ENCODE assay signal across 11 mouse cellular contexts in the genomic region with DNA sequence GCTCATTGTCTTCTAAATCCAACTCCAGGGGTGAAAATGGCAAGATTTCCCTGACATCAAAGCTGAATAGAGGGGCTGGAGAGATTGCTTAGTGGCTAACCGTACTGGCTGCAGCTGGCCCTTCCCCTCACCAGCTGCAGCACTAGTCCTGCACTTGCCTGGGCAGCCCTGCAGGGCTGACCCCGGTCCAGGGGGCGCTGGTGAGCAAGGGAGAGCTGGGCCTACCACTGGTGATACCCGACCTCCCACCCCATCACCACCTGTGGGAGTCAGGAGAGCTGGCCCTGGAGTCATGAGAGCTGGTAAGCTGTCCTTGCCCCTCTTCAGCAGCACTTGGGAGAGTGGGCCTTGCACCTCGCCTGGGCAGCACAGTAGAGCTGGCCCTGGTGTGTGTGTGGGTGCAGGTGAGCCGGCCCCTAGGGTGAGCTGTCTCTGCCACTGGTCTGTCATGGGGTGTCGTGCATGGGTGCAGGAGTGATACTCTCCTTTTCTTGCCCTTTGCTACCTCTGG.
DNase-seq lines count a peak whose midpoint lies in the region; ATAC-seq and TF ChIP-seq lines count a peak whose summit lies in the region.
"Had no signal": no experiment of that assay in that cellular context is flagged by ENCODE, and none has a peak within 500 bp of the region (broad histone marks: within the 10 kb centered on the region; RNA-seq: fewer than 3 reads in every experiment).

No protein-coding gene starts in this region.

- no peak overlapping the region for H3K4me3 ChIP-seq in lung, embryonic 14.5 days (ENCODE audit: low read depth, low read length)
- no peak overlapping the region for H3K4me3 ChIP-seq in small intestine, adult 2 months (ENCODE audit: low read depth, low read length)
- no peak overlapping the region for H3K4me3 ChIP-seq in cerebellum, adult 2 months (replicated peaks; ENCODE audit: insufficient read depth, low read depth, low read length)
- H3K4me3 ChIP-seq: heart, embryonic 13.5 days; neural tube, embryonic 15.5 days had no signal

- TF ChIP-seq CTCF in lung, embryonic 14.5 days (IDR thresholded peaks at IDR 0.05; ENCODE audit: low read depth): peak; percentile 56
- TF ChIP-seq CTCF in small intestine, adult 2 months (IDR thresholded peaks at IDR 0.05; ENCODE audit: extremely low read depth, insufficient read length, insufficient replicate concordance, low read depth, low read length): peak; percentile 37; the same call in 1 of the 2 replicates
- TF ChIP-seq CTCF in cerebellum, adult 2 months (IDR thresholded peaks at IDR 0.05; ENCODE audit: borderline replicate concordance, insufficient read depth, low read depth, low read length): no peak

- peak; percentile 46 for DNase-seq in gastrocnemius, postnatal 10 days
- no peak for DNase-seq in gastrocnemius, postnatal 4 days (ENCODE audit: low spot score in 2 of 2)
- no peak for DNase-seq in lung, embryonic 14.5 days
- DNase-seq in lung, postnatal 25 days (ENCODE audit: low spot score): no peak
- DNase-seq in adrenal gland, postnatal 36 days: peak; percentile 49 to 54
- DNase-seq in cerebellum, adult 2 months: no peak
- no peak for DNase-seq in left cerebral cortex, postnatal 36 days (ENCODE audit: low spot score in 2 of 2)

- H3K27me3 ChIP-seq in lung, embryonic 14.5 days (ENCODE audit: insufficient read depth, low read length): no peaks in the 10 kb centered on the region
- no peaks in the 10 kb centered on the region for H3K27me3 ChIP-seq in small intestine, adult 2 months (ENCODE audit: control insufficient read depth, insufficient read depth, low read length)
- H3K27me3 ChIP-seq in cerebellum, adult 2 months (ENCODE audit: control insufficient read depth, insufficient read depth, low read length): no peaks in the 10 kb centered on the region
- H3K27me3 ChIP-seq: heart, embryonic 13.5 days; neural tube, embryonic 15.5 days had no signal

- no peak overlapping the region for H3K27ac ChIP-seq in lung, embryonic 14.5 days (ENCODE audit: low read depth)
- H3K27ac ChIP-seq in small intestine, adult 2 months (ENCODE audit: insufficient read depth, low read depth, low read length): no peak overlapping the region
- no peak overlapping the region for H3K27ac ChIP-seq in cerebellum, adult 2 months (ENCODE audit: insufficient read depth, low read length)
- H3K27ac ChIP-seq: heart, embryonic 13.5 days; macrophage; neural tube, embryonic 15.5 days had no signal

- 0 out of 2 replicates have a peak, but pooled peaks cover 4% of the 10 kb centered on the region for H3K4me1 ChIP-seq in lung, embryonic 14.5 days (ENCODE audit: insufficient read depth)
- H3K4me1 ChIP-seq in small intestine, adult 2 months (ENCODE audit: control insufficient read depth, insufficient read depth, insufficient read length, low read length): peaks cover 5% of the 10 kb centered on the region; the same call in 1 of the 2 replicates
- H3K4me1 ChIP-seq in cerebellum, adult 2 months (ENCODE audit: control insufficient read depth, insufficient read depth, low read length): no peaks in the 10 kb centered on the region
- H3K4me1 ChIP-seq: neural tube, embryonic 15.5 days had no signal

- no peaks in the 10 kb centered on the region for H3K9me3 ChIP-seq in lung, embryonic 14.5 days (ENCODE audit: low read depth, low read length)
- H3K9me3 ChIP-seq: heart, embryonic 13.5 days; neural tube, embryonic 15.5 days had no signal

- H3K4me2 ChIP-seq in lung, embryonic 14.5 days: no peak overlapping the region
- H3K4me2 ChIP-seq: heart, embryonic 13.5 days; neural tube, embryonic 15.5 days had no signal

- peak; percentile 47; the same call in 1 of the 2 replicates for ATAC-seq in lung, embryonic 14.5 days (ENCODE audit: insufficient read depth)

- no peak for TF ChIP-seq POLR2A in small intestine, adult 2 months (IDR thresholded peaks at IDR 0.05; ENCODE audit: low read depth, low read length)
- TF ChIP-seq POLR2A in cerebellum, adult 2 months (IDR thresholded peaks at IDR 0.05; ENCODE audit: borderline replicate concordance, insufficient read depth, low read length): no peak

- WGBS in lung, embryonic 14.5 days: 42% methylated on average over 7 of the region's 7 CpGs
- 54% methylated on average over 7 of the region's 7 CpGs for WGBS in small intestine, adult 2 months
- 61% methylated on average over 7 of the region's 7 CpGs for WGBS in cerebellum, adult 2 months

- no peak overlapping the region for H3K9ac ChIP-seq in lung, embryonic 14.5 days
- H3K9ac ChIP-seq: heart, embryonic 13.5 days; neural tube, embryonic 15.5 days had no signal

- intact Hi-C loops in left cerebral cortex, postnatal 36 days (cut with DNase I): no loop called here

- no peaks in the 10 kb centered on the region for H3K36me3 ChIP-seq in lung, embryonic 14.5 days (ENCODE audit: insufficient read depth)
- H3K36me3 ChIP-seq in small intestine, adult 2 months (ENCODE audit: control insufficient read depth, insufficient read depth, low read length): no peaks in the 10 kb centered on the region
- H3K36me3 ChIP-seq: heart, embryonic 13.5 days; neural tube, embryonic 15.5 days had no signal

Comparison
In these comparisons a context has a peak if more than half of its experiments do, and no peak if none do; other contexts are left out.
1. DNase-seq: peak in gastrocnemius, postnatal 10 days (single experiment) and adrenal gland, postnatal 36 days (2 of 2); none in gastrocnemius, postnatal 4 days (0 of 2), lung, embryonic 14.5 days (single experiment), lung, postnatal 25 days (single experiment), cerebellum, adult 2 months (0 of 2) and left cerebral cortex, postnatal 36 days (0 of 2).